Mouse (Mus musculus): Measurements from ENCODE around the gene Hsd3b1. TPM values are rescaled to one million over a fixed set of nuclear protein-coding genes. Genes with fewer than 3 reads are reported as not detected.

Hsd3b1 gene
- not detected for polyA plus RNA-seq (2015; fragmentation: Illumina TruSeq; extraction: RNeasy Lipid Tissue Mini Kit (QIAGEN cat#74804); ENCODE audit: insufficient read depth, low replicate concordance)

DNA sequence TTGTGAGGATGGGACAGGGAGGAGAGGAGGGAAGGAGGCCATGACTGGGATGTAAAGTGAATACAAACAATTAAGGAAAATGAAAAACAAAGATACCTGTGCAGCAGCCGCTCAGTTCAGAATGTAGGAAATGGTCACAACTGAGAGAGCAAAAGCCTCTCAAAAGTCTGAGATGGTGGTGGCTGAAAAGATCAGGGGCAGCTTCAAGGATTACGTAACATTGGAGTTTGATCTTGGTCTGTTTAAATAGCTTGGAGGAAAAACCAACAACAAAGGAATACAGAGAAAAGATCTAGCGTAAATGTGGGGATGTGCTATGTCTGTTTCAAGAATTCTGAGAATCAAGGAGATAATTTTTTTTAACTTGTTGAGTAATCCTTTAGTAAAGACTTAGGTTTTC lies at the start of gene Hsd3b1:
Gene Hsd3b1 (minus strand): TSS at position 219 of the 400 bp plus-strand sequence.

DNA sequence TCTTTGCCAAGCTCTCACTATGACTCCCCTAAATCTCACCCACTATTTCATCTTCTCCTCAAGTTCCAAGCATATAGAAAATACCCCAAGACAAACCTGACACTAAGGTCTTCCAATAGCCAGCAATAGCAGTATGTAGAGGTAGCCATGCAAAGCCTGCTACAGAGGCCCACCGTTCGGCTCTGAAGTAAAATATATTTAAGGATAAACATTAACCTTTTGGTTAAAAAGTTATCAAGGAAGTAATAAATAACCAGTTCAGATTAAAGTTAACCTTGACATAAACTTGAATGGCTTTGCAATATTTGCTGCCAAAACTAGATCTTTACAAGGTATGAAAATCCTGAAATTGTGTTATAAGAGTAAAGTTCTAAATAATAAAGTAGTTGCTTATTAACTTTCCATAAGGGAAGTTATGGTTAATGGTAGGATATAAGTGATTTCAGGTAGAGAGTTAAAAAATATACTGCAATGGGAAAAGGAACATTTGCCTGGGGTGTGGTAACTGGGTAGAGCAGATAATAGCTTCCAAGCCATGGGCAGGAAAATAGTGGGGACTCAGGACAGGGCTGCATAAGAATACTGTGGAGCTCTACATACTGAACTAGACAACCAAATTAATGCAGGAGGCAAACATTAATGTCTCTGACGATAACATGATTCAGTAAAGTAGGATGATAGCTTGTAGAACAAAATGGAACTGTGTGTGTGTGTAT lies 33.6 kb upstream of the Hsd3b1 start, which contains the start of gene Hao2:
Gene Hao2 (minus strand): TSS at position 183 of the 716 bp plus-strand sequence.

DNA sequence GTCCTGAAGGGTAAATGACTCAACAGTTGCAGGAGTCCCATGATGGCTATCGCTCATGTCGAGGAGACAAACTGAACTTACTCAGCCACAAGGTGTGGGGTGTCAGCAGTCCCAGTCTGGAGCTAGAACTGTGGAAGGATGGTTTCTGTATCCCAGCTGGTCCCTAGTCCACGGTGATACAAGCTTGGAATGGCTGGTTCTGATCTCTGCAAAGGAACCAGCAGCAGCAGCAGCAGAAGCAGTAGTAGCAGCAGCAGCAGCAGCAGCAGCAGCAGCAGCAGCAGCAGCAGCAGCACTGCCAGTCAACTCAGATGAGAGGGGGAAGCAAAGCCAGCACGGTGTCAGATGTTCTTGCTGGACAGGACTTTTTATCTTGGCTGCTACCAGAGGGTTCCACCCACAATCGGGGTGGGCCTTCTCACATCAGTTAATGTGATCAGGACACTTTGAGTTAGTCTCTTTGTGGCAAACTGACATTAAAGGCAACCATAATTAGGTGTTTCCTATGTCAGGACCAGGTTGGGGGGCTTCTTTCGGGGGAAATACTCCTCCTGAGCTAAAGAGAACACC lies 45.4 kb downstream of the Hsd3b1 start, which contains the start of gene Hsd3b6:
Gene Hsd3b6 (minus strand): TSS at position 343 of the 570 bp plus-strand sequence.

Other genes with a start within 250 kb of the Hsd3b1 start
- gene Hsd3b5, start 229.5 kb downstream of the Hsd3b1 start, polyA plus RNA-seq (2015; fragmentation: Illumina TruSeq; extraction: RNeasy Lipid Tissue Mini Kit (QIAGEN cat#74804); ENCODE audit: insufficient read depth, low replicate concordance) = not detected
- gene Hsd3b2, start 135.3 kb downstream of the Hsd3b1 start, polyA plus RNA-seq (2015; fragmentation: Illumina TruSeq; extraction: RNeasy Lipid Tissue Mini Kit (QIAGEN cat#74804); ENCODE audit: insufficient read depth, low replicate concordance) = not detected
- gene Hsd3b3, start 96.7 kb downstream of the Hsd3b1 start, polyA plus RNA-seq (2015; fragmentation: Illumina TruSeq; extraction: RNeasy Lipid Tissue Mini Kit (QIAGEN cat#74804); ENCODE audit: insufficient read depth, low replicate concordance) = not detected
- not detected for gene Hsd3b6, start 45.4 kb downstream of the Hsd3b1 start, polyA plus RNA-seq (2015; fragmentation: Illumina TruSeq; extraction: RNeasy Lipid Tissue Mini Kit (QIAGEN cat#74804); ENCODE audit: insufficient read depth, low replicate concordance)
- not detected for gene Hao2, start 33.4 kb upstream of the Hsd3b1 start, polyA plus RNA-seq (2015; fragmentation: Illumina TruSeq; extraction: RNeasy Lipid Tissue Mini Kit (QIAGEN cat#74804); ENCODE audit: insufficient read depth, low replicate concordance)